Mouse (Mus musculus) 3134 (cell line): ENCODE measurements around the gene Brsk2.
"Not testable (repeated sequence)": the region's sequence is repeated elsewhere in the genome, so short reads cannot be mapped to it uniquely, and the experiment has no call there.

ENCODE experiments used
- DNase-seq: peaks from one replicate; pipeline ENCODE4 v3.0.0-alpha.2; 2011; ENCODE audit warnings: low spot score; ENCODE audit not compliant: insufficient read length; ENCODE audit errors: extremely low read depth

Brsk2 gene

GRCm38 (mm10) chr7:141948906-141949798 is at the start of gene Brsk2:
Gene Brsk2 (plus strand): TSS chr7:141949751.
- no peak for DNase-seq

GRCm38 (mm10) chr7:141901825-141902224 is 47.7 kb upstream of the Brsk2 start:
- no peak for DNase-seq

GRCm38 (mm10) chr7:141902269-141902729 is 47.3 kb upstream of the Brsk2 start:
- DNase-seq = peak; percentile 95

- DNase-seq = no peak
Observed at GRCm38 (mm10) chr7:141902791-141903190, 46.8 kb upstream of the Brsk2 start.

GRCm38 (mm10) chr7:141908591-141908990 is 41.0 kb upstream of the Brsk2 start:
- DNase-seq = no peak

GRCm38 (mm10) chr7:141911305-141911704 is 38.2 kb upstream of the Brsk2 start:
- DNase-seq = no peak

- DNase-seq = no peak
Observed at GRCm38 (mm10) chr7:141918407-141918806, 31.1 kb upstream of the Brsk2 start, which contains the start of gene Tollip. Gene Tollip (minus strand): TSS chr7:141918507.

GRCm38 (mm10) chr7:141924121-141924520 is 25.4 kb upstream of the Brsk2 start:
- DNase-seq = not testable (repeated sequence)

GRCm38 (mm10) chr7:141924917-141925316 is 24.6 kb upstream of the Brsk2 start:
- DNase-seq = peak; percentile 31

GRCm38 (mm10) chr7:141928642-141929041 is 20.9 kb upstream of the Brsk2 start:
- DNase-seq = no peak

- DNase-seq = no peak
Observed at GRCm38 (mm10) chr7:141934128-141934898, 15.2 kb upstream of the Brsk2 start.

- no peak for DNase-seq
Observed at GRCm38 (mm10) chr7:141934951-141935350, 14.6 kb upstream of the Brsk2 start.

GRCm38 (mm10) chr7:141943444-141943843 is 6.1 kb upstream of the Brsk2 start:
- DNase-seq = no peak

GRCm38 (mm10) chr7:141945927-141946326 is 3.6 kb upstream of the Brsk2 start:
- no peak for DNase-seq

- DNase-seq = no peak
Observed at GRCm38 (mm10) chr7:141947512-141947911, 2.0 kb upstream of the Brsk2 start.

- no peak for DNase-seq
Observed at GRCm38 (mm10) chr7:141948045-141948444, 1.5 kb upstream of the Brsk2 start.

GRCm38 (mm10) chr7:141949799-141950103 is 200 bp downstream of the Brsk2 start:
- no peak for DNase-seq

GRCm38 (mm10) chr7:141950104-141951013 is 808 bp downstream of the Brsk2 start:
- DNase-seq = no peak

- DNase-seq = no peak
Observed at GRCm38 (mm10) chr7:141951821-141952220, 2.3 kb downstream of the Brsk2 start.

- DNase-seq = no peak
Observed at GRCm38 (mm10) chr7:141952920-141953319, 3.4 kb downstream of the Brsk2 start.

GRCm38 (mm10) chr7:141953616-141954015 is 4.1 kb downstream of the Brsk2 start:
- DNase-seq = no peak
